Mouse (Mus musculus) macrophage (primary cell): ENCODE results near the gene Ripply3. TPM values are rescaled to one million over a fixed set of nuclear protein-coding genes. Genes with fewer than 3 reads are reported as not detected.
"Not testable (repeated sequence)": the region's sequence is repeated elsewhere in the genome, so short reads cannot be mapped to it uniquely, and the experiment has no call there.

ENCODE experiments used
- H3K27ac ChIP-seq: fragments of 350-480 bp; formaldehyde crosslinking; 2 replicates; pipeline ENCODE4 v1.9.0; 2021
- H3K36me3 ChIP-seq: fragments of 350-480 bp; formaldehyde crosslinking; 2 replicates; pipeline ENCODE4 v1.9.0; 2021; ENCODE audit errors: inconsistent target
- H3K4me3 ChIP-seq: fragments of 350-480 bp; formaldehyde crosslinking; 2 replicates; pipeline ENCODE4 v1.9.0; 2021; ENCODE audit errors: inconsistent target
- H3K79me2 ChIP-seq: fragments of 350-480 bp; formaldehyde crosslinking; 2 replicates; pipeline ENCODE4 v1.9.0; 2021; ENCODE audit errors: inconsistent target
- WGBS: methylation state at CpG from one replicate; pipeline ENCODE4 v1.1.7; 2026; ENCODE audit warnings: inconsistent platforms; ENCODE audit not compliant: missing documents; 5-methylcytosine and 5-hydroxymethylcytosine counted together
- polyA plus RNA-seq: library from polyadenylated mRNA; stranded (reverse); fragments of 250-400 nt; gene quantifications from 3 replicates; pipeline ENCODE4 v1.2.4, GENCODE M21; 2018; ENCODE audit warnings: inconsistent platforms

Gene Ripply3
- polyA plus RNA-seq, 1 experiment from 2014 or later: not detected

DNA sequence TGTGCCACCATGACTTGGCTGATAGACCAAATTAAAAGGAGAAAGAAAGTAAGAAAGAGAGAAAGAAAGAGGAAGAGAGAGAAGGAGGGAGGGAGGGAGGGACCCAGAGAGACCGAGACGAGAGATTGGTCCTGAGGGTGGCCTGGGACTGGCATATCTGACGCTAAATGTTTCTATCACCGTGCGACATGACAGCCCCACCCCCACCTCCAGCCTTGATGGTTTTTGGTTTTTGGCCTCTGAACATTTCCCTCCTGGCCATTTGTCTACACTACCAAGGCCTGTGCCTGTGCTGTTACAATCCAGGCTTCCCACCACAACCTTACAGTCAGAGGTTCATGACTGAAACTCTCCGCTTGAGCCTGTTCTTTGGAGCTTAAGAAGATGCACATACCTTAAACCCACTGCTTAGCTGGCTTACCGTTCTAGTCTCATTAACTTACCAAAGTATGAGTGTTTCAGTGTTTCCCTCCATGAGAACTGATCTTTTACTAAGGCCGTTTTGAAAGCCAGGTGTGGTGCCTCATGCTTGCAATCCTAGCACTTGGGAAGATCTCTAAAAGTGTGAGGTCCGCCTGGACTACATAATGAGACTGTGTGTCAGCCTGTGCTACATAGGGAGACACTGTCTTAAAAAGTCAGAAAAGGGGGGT, 3.1 kb downstream of the Ripply3 start:
- Histone ChIP-seq H3K79me2 (no peaks in the 10 kb centered on the region), H3K4me3 (no peak overlapping the region), H3K27ac (no peak overlapping the region), H3K36me3 (no peaks in the 10 kb centered on the region)
- 89% methylated on average over 9 of the region's 9 CpGs for WGBS

DNA sequence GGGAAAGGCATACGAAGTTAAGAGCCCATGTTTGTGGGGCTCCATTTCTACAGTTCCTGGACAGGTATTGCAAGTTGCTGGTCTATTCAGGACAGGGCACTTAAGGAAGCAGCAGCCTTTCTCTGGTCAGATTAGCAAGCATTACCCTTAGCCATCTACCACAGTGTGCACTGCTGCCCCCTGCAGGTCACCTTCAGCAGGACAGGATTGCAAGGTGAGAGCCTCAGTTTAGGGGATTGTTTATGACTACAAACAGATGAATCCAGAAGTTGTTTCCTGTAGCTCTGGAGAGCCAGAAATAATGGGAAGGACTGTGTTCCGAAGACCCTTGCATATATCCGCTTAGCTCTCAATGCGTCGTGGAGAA, 3.6 kb downstream of the Ripply3 start:
- no peak overlapping the region for H3K4me3 ChIP-seq
- H3K79me2 ChIP-seq: no peaks in the 10 kb centered on the region
- 81% methylated on average over 5 of the region's 5 CpGs for WGBS
- H3K27ac ChIP-seq: no peak overlapping the region
- no peaks in the 10 kb centered on the region for H3K36me3 ChIP-seq

DNA sequence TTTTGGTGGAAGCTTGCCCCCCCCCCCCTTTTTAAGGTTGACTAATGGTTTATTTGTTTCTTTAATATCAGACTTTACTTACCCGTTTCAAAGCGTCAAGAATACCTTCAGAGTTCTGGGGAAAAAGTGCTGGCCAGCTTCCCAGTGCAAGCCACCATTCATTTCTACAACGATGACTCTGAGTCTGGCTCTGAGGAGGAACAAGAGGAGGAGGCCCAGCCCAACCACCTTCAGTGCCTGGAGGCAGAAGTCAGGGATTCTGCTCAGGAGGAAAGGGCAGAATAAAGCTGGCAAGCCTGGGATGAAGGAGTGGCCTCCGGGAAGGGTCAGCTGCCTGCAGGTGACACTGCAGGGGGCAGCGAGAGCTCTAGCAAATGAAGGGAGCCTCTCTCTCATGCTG, 7.4 kb downstream of the Ripply3 start:
- WGBS: 47% methylated on average over 5 of the region's 5 CpGs
- Histone ChIP-seq H3K79me2 (no peaks in the 10 kb centered on the region), H3K27ac (no peak overlapping the region), H3K36me3 (no peaks in the 10 kb centered on the region), H3K4me3 (no peak overlapping the region)

DNA sequence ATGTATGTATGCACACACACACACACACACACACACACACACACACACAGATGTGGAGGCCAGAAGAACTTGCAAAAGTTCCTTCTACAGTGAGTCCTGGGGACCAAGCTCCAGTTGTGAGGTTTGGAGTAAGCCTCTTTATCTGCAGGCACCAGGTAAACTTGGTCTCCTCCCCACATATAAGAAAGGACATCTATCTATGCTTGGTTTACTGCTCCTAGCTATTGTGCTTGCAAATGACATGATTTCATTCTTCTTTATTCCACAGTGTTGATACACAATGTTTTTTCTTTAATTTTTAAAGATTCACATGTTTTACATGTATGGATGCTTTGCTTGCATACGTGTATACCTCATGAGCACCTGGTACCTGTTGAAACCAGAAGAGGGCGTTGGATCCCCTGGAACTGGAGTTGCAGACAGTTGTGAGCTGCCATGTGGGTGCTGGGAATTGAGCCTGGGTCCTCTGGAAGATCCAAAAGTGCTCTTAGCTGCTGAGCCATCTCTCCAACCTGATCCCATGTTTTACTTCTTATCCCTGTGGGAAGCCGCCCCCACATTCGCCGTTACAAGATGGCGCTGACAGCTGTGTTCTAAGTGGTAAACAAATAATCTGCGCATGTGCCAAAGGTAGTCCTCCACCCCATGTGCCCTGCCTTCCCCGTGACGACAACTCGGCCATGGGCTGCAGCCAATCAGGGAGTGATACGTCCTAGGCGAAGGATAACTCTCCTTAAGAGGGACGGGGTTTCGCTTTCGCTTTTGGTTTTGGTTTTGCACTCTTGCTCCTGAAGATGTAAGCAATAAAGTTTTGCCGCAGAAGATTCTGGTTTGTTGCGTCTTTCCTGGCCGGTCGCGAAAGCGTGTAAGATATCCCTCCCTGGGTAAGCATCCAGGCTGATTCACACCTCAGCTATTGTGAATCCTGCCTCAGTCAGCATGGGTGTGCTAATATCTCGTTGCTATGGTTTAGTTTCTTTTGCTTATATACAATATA, 11.2 kb downstream of the Ripply3 start:
- not testable (repeated sequence) for H3K36me3 ChIP-seq, H3K27ac ChIP-seq, H3K4me3 ChIP-seq, H3K79me2 ChIP-seq
- WGBS: 91% methylated on average over 12 of the region's 22 CpGs

DNA sequence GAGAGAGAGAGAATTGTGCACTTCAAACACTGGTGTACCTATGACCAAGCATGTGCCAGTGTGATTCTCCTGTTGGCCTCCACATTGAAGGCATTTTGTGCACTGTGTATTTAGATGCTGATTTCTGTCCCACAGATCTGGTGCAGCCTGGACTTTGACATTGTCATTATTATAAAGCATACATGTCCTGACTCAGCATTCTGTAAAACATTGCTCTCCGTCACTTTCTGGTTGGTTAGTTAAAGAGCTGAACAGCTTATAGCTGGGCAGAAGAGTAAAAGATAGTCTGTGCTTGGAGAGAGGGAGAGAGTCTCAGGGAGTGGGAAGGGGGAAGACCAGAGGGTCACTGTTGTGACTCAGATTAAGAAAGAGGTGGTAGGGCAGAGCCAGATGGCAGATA, 17.5 kb downstream of the Ripply3 start:
- Histone ChIP-seq H3K36me3 (no peaks in the 10 kb centered on the region), H3K4me3 (no peak overlapping the region), H3K27ac (no peak overlapping the region), H3K79me2 (no peaks in the 10 kb centered on the region)
- 92% methylated on average over 1 of the region's 1 CpGs for WGBS

DNA sequence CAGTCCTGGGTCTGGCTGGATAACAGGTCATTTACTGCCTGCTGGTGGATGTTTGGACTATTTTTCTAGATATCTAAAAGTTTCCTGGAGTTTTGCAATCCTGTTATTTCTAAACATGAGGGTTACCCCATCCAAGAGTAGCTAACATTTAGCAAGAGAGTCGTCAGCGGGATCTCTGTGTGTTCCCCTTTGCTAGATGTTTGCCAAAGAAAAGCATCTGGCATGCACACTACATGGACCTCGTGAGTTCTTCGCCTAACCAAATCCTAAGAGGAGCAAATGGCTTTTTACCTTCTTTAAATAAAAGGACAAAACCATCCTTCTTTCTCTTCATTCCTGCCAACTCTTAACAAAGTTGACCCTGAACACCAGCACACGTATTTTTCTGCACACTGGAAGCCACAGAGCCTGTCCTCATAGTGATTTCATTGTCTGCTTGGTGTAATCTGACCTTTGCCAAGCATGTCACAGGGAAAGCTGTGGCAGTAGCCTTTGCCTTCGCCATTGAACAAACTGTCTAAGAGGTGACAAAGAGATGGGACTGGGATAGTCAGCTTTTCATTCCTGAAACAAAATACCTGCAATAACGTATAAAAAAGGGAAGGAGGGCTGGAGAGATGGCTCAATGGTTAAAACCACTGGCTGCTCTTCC, 19.0 kb downstream of the Ripply3 start:
- Histone ChIP-seq H3K36me3 (no peaks in the 10 kb centered on the region), H3K4me3 (no peak overlapping the region), H3K79me2 (no peaks in the 10 kb centered on the region), H3K27ac (no peak overlapping the region)
- WGBS: 69% methylated on average over 7 of the region's 7 CpGs

DNA sequence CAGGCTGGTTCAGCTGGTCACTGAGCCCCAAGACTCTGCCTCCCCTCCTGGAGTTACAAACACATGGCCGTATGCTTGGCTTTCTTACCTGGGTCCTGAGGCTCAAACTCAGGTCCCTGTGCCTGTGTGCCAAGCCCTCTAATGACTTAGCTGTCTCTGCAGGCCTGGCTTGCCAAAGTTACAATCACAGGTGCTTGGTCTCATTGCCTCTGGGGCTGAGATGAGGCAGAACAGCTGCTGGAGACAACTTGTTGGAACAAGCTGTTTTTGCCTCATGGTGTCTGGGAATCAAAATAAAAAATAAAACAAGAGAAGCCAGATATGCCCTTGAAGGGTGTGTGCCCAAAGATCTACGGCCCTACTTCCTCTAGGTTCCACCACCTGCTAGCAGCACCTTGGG, 20.6 kb downstream of the Ripply3 start:
- 92% methylated on average over 2 of the region's 2 CpGs for WGBS
- Histone ChIP-seq H3K79me2 (no peaks in the 10 kb centered on the region), H3K36me3 (no peaks in the 10 kb centered on the region), H3K4me3 (no peak overlapping the region), H3K27ac (no peak overlapping the region)

DNA sequence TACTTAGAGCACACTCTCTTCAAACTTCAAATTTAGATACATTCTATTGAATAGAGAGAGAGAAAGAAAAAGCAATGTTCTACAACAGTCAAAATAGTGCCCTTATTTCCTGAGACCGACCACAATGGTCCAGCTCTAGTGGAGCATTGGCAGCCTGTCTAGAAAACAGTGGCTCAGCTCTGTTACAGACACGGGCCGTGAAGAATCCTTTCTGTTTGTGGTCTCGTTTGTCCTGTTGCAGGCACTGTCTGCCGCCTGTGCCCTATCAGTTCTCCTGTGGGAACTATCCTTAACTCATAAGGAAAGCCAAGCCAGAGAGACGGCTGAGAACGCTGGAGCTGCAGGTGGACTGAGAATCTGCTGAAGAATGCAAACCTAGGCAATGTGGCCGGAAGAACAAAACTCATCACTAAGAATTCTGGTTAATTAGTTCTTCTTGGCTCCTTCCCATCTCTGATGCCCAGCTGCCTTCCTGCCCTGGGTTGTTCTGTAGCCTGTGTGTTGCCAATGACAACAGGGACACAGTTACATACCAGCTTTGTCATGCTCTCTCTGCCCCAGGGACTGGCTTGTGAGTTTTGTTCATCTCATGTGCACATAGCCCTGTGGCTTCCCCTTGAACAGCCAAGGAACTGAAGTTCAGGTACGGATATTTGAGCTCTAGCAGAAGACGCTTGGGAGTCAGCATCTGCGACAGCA, 21.5 kb downstream of the Ripply3 start:
- H3K79me2 ChIP-seq: no peaks in the 10 kb centered on the region
- no peak overlapping the region for H3K4me3 ChIP-seq
- WGBS: 41% methylated on average over 11 of the region's 11 CpGs
- no peaks in the 10 kb centered on the region for H3K36me3 ChIP-seq
- H3K27ac ChIP-seq: no peak overlapping the region

DNA sequence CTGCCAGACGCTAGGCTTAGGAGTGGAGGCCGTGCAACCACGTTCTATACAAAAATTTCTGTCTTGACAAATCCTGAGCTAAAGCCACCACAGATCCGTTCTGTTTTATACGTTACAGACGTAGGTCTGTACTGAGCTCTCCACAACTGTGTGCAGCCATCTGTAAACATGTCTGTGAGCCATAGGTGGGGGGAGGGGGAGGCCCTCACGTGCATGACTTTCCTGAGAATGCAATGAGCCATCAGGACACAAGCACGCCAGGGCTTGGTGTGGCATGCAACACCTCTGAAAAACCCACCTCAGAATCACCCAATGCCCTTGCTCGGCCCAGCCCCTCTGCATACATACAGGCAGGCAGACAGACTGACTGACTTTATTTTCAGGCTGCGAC, 22.1 kb downstream of the Ripply3 start:
- no peaks in the 10 kb centered on the region for H3K36me3 ChIP-seq
- 85% methylated on average over 10 of the region's 10 CpGs for WGBS
- H3K27ac ChIP-seq: no peak overlapping the region
- H3K79me2 ChIP-seq: no peaks in the 10 kb centered on the region
- H3K4me3 ChIP-seq: no peak overlapping the region

DNA sequence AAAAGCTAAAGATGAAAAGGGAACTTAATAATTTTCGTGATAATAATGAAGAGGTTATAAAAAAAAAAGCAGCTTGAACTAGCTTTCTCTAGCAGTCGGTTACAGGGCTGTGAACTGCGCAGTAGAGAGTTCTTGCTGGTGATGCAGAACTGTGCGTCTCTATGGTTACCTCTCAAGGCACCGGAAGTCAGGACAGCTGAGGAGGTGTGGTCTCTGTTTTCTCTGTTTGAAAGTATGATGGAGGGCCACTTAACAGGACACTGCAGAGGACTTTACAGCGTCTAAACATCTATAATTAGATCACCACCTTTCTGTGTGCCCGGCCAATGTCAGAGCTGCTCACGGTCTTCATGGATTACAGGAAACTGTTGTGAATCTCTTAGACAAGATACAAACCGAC, 26.2 kb downstream of the Ripply3 start:
- Histone ChIP-seq H3K36me3 (no peaks in the 10 kb centered on the region), H3K27ac (no peak overlapping the region), H3K79me2 (no peaks in the 10 kb centered on the region), H3K4me3 (no peak overlapping the region)
- WGBS: 18% methylated on average over 9 of the region's 9 CpGs

DNA sequence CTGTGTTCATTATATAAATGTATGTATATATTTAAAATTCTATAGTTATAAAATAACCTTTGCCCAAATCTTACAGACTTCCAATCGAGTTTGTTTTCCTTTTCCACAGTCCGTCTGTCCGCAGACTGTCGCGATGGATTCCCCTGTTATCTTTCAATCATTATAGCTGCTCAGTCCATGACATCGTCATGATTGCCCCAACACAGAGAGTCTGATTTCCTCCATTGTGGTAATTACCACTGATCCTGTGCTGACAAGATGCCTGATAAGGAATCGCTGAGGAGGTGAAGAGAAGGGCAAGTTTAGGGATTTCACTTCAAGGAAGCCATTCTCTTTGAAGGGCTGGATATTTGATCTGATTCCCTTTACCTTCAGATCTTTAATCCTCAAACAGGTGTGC, 27.8 kb downstream of the Ripply3 start:
- Histone ChIP-seq H3K4me3 (no peak overlapping the region), H3K27ac (no peak overlapping the region), H3K36me3 (no peaks in the 10 kb centered on the region), H3K79me2 (no peaks in the 10 kb centered on the region)
- WGBS: 59% methylated on average over 7 of the region's 7 CpGs

DNA sequence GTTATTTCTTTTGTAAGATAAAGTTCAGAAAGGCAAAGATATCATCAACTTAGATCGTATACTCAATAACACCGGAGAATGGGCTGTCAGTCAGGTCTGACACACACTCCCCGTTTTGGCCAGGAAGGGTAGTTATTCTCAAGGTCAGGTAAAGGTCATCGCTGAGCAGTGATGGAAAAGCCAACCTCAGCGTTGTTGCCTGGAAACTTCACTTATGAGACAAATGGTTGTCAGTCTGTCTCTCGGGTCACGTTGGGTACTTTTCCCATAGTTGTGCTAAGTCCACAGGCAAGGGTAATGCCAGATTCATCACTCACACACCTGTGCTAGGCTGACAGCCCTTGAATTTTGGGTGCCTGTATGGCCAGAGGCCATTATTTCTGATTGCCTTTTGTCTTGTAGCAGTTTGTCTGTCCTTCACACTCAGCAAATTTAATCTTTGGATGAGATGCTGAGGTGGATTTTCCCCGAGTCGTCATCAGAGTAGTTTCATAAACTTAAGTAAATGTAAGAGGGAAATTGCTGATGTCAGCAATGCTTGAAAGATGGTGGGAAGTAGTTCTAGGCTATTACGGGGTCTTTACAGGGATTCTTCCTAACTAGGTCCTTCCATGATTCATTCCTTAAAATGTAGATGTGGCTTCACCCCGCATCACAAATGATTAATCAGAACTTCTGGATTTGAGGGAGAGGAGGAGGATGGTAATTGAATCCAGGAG, 28.7 kb downstream of the Ripply3 start:
- 88% methylated on average over 11 of the region's 11 CpGs for WGBS
- Histone ChIP-seq H3K27ac (no peak overlapping the region), H3K79me2 (no peaks in the 10 kb centered on the region), H3K36me3 (no peaks in the 10 kb centered on the region), H3K4me3 (no peak overlapping the region)

DNA sequence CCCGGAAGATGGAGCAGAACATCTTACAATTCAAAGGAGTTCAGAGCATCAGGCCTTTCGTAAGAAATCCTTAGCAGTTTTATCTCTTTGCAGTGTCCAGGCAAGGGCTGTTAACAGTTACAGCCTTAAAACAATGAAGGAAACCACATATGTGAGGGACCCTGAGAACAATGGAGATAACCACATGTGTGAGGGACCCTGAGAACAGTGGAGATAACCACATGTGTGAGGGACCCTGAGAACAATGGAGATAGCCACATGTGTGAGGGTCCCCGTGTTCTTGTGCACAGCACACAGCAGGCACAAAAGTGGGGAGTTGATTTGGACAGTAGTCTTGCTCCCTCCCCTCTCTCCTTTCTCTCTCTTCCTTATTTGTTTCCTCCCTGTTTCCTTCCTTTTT, 29.9 kb downstream of the Ripply3 start:
- Histone ChIP-seq H3K27ac (no peak overlapping the region), H3K36me3 (no peaks in the 10 kb centered on the region), H3K4me3 (no peak overlapping the region), H3K79me2 (no peaks in the 10 kb centered on the region)
- WGBS: 91% methylated on average over 3 of the region's 3 CpGs
